Mouse (Mus musculus) embryonic stem cell, embryonic (primary cell): ENCODE results near the gene Mllt11.

ENCODE experiments used
- CTCF ChIA-PET, 4 experiments: fragments of 300-600 bp in 2 of 4; fragments of 350-600 bp in 2 of 4; sonication (Branson Sonifier 250); formaldehyde crosslinking; loops; one replicate each; lab custom pipeline; 2022; ENCODE audit warnings: inconsistent platforms in 2 of 4; lab: Charles Lee
- POLR2A ChIA-PET, 4 experiments: fragments of 300-600 bp in 2 of 4; fragments of 350-600 bp in 2 of 4; sonication (Branson Sonifier 250); formaldehyde crosslinking; loops; one replicate each; lab custom pipeline; 2022; ENCODE audit warnings: antibody characterized with exemption in 4 of 4, inconsistent platforms in 1 of 4; lab: Charles Lee

Mllt11 gene

GRCm38 (mm10) chr3:95232771-95233170 is 800 bp upstream of the Mllt11 start:
- CTCF ChIA-PET = no interaction called here
- POLR2A ChIA-PET = interaction anchor here in 3 of 4 experiments (0.6 to 19.2 kb wide), 16 partner anchors 9 to 217 kb away, joined by 3 to 360 read pairs (median 12); partner anchors contain the start of genes Gabpb2 (in 3 of the 3), Gm128 (in 2 of the 3), Prune1 (in 2 of the 3) and Mindy1 (in 1 of the 3)

- ChIA-PET POLR2A (interaction anchor here (0.6 to 19.2 kb wide), 63 partner anchors 8 to 1182 kb away, joined by 3 to 360 read pairs (median 5); partner anchors contain the start of genes Gm128 (in 4 of the 4), Gabpb2 (in 3 of the 4), Bnipl (in 2 of the 4) and Mindy1 (in 2 of the 4)), CTCF (interaction anchor here (0.5 to 2.1 kb wide), 16 partner anchors 8 to 87 kb away, joined by 3 to 16 read pairs (median 3); partner anchors contain the start of genes Gabpb2 (in 2 of the 4) and Gm128 (in 1 of the 4))
Measured at GRCm38 (mm10) chr3:95230495-95231297, 1.3 kb downstream of the Mllt11 start.

GRCm38 (mm10) chr3:95229781-95230494 is 2.0 kb downstream of the Mllt11 start:
- ChIA-PET POLR2A (interaction anchor here (0.6 to 19.2 kb wide), 44 partner anchors 9 to 438 kb away, joined by 3 to 360 read pairs (median 5); partner anchors contain the start of genes Gabpb2 (in 4 of the 4), Gm128 (in 3 of the 4), Mindy1 (in 2 of the 4) and Bnipl (in 1 of the 4)), CTCF (interaction anchor here in 3 of 4 experiments (0.7 to 3.2 kb wide), 7 partner anchors 8 to 22 kb away, joined by 3 to 16 read pairs (median 4); partner anchors contain the start of gene Gabpb2 (in 1 of the 3))

GRCm38 (mm10) chr3:95228894-95229780 is 2.8 kb downstream of the Mllt11 start:
- CTCF ChIA-PET = interaction anchor here in 3 of 4 experiments (0.7 to 3.2 kb wide), 4 partner anchors 11 to 20 kb away, joined by 3 to 15 read pairs (median 3); partner anchors contain the start of gene Gabpb2 (in 1 of the 3)
- POLR2A ChIA-PET = interaction anchor here (0.5 to 19.2 kb wide), 41 partner anchors 7 to 439 kb away, joined by 3 to 360 read pairs (median 4); partner anchors contain the start of genes Gabpb2 (in 4 of the 4), Gm128 (in 2 of the 4), Mindy1 (in 2 of the 4) and Anxa9 (in 1 of the 4)

GRCm38 (mm10) chr3:95228148-95228893 is 3.6 kb downstream of the Mllt11 start, which contains the start of gene Cdc42se1:
Gene Cdc42se1 (plus strand): TSS chr3:95228732.
- ChIA-PET POLR2A (interaction anchor here (0.5 to 19.2 kb wide), 39 partner anchors 7 to 254 kb away, joined by 3 to 360 read pairs (median 4); partner anchors contain the start of genes Gabpb2 (in 3 of the 4), Anxa9 (in 2 of the 4), Bnipl (in 2 of the 4) and Gm128 (in 2 of the 4)), CTCF (interaction anchor here in 3 of 4 experiments (0.6 to 3.2 kb wide), 6 partner anchors 10 to 82 kb away, joined by 3 to 15 read pairs (median 3); partner anchors contain the start of gene Gabpb2 (in 2 of the 3))

- CTCF ChIA-PET = interaction anchor here (0.7 to 3.2 kb wide), 4 partner anchors 9 to 33 kb away, joined by 3 to 15 read pairs (median 7); partner anchors contain the start of gene Gabpb2 (in 2 of the 4)
Measured at GRCm38 (mm10) chr3:95227214-95227613, 4.8 kb downstream of the Mllt11 start.

GRCm38 (mm10) chr3:95224295-95224694 is 7.7 kb downstream of the Mllt11 start:
- POLR2A ChIA-PET = interaction anchor here in 3 of 4 experiments (0.6 to 16.2 kb wide), 14 partner anchors 10 to 209 kb away, joined by 3 to 360 read pairs (median 4); partner anchors contain the start of genes Gm128 (in 2 of the 3), Cdc42se1 (in 1 of the 3), Mllt11 (in 1 of the 3) and Sema6c (in 1 of the 3)
- CTCF ChIA-PET = interaction anchor here in 3 of 4 experiments (0.6 to 1.3 kb wide), 3 partner anchors 12 to 244 kb away, joined by 3 read pairs; no protein-coding TSS in a partner anchor

More at GRCm38 (mm10) chr3:95227214-95227613, 4.8 kb downstream of the Mllt11 start:
- POLR2A ChIA-PET = interaction anchor here (0.6 to 19.2 kb wide), 24 partner anchors 8 to 1009 kb away, joined by 3 to 360 read pairs (median 6); partner anchors contain the start of genes Bnipl (in 2 of the 4), Gabpb2 (in 2 of the 4), Gm128 (in 2 of the 4) and Anxa9 (in 1 of the 4)

- POLR2A ChIA-PET = interaction anchor here in 3 of 4 experiments (0.6 to 16.2 kb wide), 13 partner anchors 8 to 208 kb away, joined by 3 to 360 read pairs (median 4); partner anchors contain the start of genes Gm128 (in 2 of the 3), Mllt11 (in 2 of the 3), Cdc42se1 (in 1 of the 3) and Zfp687 (in 1 of the 3)
- CTCF ChIA-PET = interaction anchor here in 3 of 4 experiments (0.7 to 2.6 kb wide), 3 partner anchors 8 to 51 kb away, joined by 3 to 8 read pairs (median 3); no protein-coding TSS in a partner anchor
Measured at GRCm38 (mm10) chr3:95223041-95223440, 8.9 kb downstream of the Mllt11 start.

GRCm38 (mm10) chr3:95218466-95219137 is 13.4 kb downstream of the Mllt11 start:
- POLR2A ChIA-PET = interaction anchor here (0.6 to 16.2 kb wide), 74 partner anchors 10 to 483 kb away, joined by 3 to 360 read pairs (median 5); partner anchors contain the start of genes Cdc42se1 (in 3 of the 4), Mllt11 (in 3 of the 4), Gm128 (in 2 of the 4) and Sema6c (in 2 of the 4)
- CTCF ChIA-PET = interaction anchor here (0.6 to 3.7 kb wide), 9 partner anchors 10 to 300 kb away, joined by 3 to 16 read pairs (median 4); partner anchors contain the start of genes Cdc42se1 (in 1 of the 4) and Mllt11 (in 1 of the 4)

- CTCF ChIA-PET = interaction anchor here (0.5 to 3.7 kb wide), 35 partner anchors 8 to 641 kb away, joined by 3 to 16 read pairs (median 4); partner anchors contain the start of genes Cdc42se1 (in 3 of the 4), Bnipl (in 1 of the 4), Mindy1 (in 1 of the 4) and Mllt11 (in 1 of the 4)
- POLR2A ChIA-PET = interaction anchor here (0.5 to 16.2 kb wide), 108 partner anchors 9 to 1045 kb away, joined by 3 to 360 read pairs (median 5); partner anchors contain the start of genes Cdc42se1 (in 3 of the 4), Gm128 (in 3 of the 4), Mllt11 (in 3 of the 4) and Sema6c (in 3 of the 4)
Measured at GRCm38 (mm10) chr3:95217255-95218134, 14.5 kb downstream of the Mllt11 start, which contains the start of gene Gabpb2. Gene Gabpb2 (minus strand): TSS chr3:95217916.

GRCm38 (mm10) chr3:95216655-95217254 is 15.2 kb downstream of the Mllt11 start:
- ChIA-PET CTCF (interaction anchor here (0.5 to 3.7 kb wide), 30 partner anchors 8 to 418 kb away, joined by 3 to 16 read pairs (median 4); partner anchors contain the start of genes Cdc42se1 (in 2 of the 4), Bnipl (in 1 of the 4), Mindy1 (in 1 of the 4) and Mllt11 (in 1 of the 4)), POLR2A (interaction anchor here (0.6 to 16.2 kb wide), 89 partner anchors 9 to 1045 kb away, joined by 3 to 360 read pairs (median 5); partner anchors contain the start of genes Cdc42se1 (in 3 of the 4), Mllt11 (in 3 of the 4), Vps72 (in 3 of the 4) and Zfp687 (in 3 of the 4))

- CTCF ChIA-PET = interaction anchor here (0.6 to 1.2 kb wide), 14 partner anchors 12 to 1407 kb away, joined by 3 to 7 read pairs (median 4); no protein-coding TSS in a partner anchor
- POLR2A ChIA-PET = interaction anchor here in 3 of 4 experiments (0.6 to 16.2 kb wide), 13 partner anchors 8 to 1289 kb away, joined by 3 to 360 read pairs (median 4); partner anchors contain the start of genes Cdc42se1 (in 1 of the 3), Gm128 (in 1 of the 3) and Mllt11 (in 1 of the 3)
Measured at GRCm38 (mm10) chr3:95213609-95213975, 18.4 kb downstream of the Mllt11 start.
